Mouse (Mus musculus) R1 (cell line): Measurements from ENCODE around the gene Zfp708.
"Not testable (repeated sequence)": the region's sequence is repeated elsewhere in the genome, so short reads cannot be mapped to it uniquely, and the experiment has no call there.

Experiments
- DNase-seq: peaks from one replicate; pipeline ENCODE4 v3.0.0-alpha.2; 2018; ENCODE audit warnings: low read depth, low spot score

Zfp708 gene

DNA sequence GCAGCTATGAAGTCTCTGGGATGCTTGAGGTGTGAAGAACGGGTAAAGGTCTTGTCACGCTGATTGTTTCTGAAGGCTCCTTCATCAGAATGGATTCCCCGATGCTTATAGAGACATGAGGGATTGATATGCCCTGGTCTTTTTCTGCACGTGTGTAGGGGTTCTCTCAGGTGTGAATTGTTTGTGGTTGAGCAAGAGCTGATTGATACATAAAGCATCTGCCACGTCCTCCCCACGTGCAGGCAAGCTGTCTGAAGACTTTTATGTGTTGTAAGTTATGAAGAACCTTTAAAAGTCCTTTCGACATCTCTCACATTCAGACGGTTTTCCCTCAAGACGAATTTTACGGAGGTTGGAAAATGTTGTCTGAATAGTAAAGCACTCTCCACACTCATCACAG lies at the start of gene Zfp708:
Gene Zfp708, minus strand, starts transcription at position 101 of the 400 bp plus-strand sequence.
- DNase-seq, result no peak

DNA sequence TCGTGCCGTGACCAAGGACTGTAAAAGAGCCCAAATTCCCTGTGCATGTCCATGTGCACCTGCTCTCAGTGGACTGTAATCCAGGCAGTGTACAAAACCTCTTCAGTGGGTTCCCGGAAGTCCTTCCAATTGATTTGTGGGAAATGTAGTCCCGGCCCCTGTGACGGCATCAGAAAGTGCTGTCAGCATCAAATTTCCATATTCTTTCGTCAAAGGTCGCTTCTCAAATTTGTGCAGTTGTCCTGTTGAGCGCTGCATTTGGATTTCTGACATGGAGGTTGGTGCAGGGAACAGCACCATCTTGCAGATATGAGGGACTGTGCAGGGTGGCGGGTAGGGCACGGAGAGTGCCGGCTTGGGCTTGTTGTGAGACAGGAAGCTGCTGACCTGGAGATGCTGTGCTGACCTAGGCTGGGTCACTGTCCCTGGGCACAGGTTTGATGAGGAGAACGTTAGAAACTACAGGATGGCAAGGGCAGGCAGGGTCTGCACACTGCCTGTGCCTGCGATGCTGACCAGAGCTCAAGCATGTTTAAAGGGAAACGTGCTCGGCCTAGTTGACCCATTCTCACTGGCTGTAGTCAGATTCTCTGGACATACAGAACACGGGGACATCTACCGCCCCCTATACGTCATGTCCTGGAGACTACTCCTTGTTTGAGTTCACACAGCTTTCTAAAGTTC lies 30.4 kb upstream of the Zfp708 start:
- peak; percentile 96 for DNase-seq

DNA sequence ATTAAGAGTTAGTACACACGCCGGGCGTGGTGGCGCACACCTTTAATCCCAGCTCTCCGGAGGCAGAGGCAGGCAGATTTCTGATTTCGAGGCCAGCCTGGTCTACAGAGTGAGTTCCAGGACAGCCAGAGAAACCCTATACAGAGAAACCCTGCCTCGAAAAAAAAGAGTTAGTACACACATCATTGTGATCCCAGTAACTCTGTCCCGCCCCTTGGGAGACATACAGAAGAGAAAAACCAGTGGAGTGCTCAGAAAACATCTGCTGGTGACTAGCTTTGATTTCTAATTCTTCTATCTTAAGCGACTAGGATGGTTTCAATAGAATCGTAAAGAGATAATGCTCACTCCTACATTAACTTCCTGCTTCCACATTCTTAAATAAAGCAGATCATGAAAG lies 29.7 kb upstream of the Zfp708 start:
- not testable (repeated sequence) for DNase-seq

DNA sequence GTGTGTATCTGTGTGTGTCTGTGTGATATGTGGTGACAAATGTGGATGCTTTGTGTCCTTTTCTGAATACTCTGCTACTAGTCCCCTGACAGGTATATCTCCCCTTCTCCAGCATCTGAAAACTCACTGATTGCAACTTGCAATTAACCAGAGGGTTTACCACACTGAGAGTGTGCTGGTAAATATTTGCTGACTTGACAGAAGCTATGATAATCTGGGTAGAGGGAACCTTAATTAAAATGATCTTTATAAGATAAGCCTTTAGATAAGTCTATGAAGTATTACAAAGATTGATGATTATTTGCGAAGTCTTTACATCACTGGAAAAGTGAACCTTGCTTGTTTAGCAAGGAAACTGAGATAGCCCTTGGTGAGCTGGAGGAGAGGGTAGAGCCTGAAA lies 26.7 kb upstream of the Zfp708 start:
- no peak for DNase-seq

DNA sequence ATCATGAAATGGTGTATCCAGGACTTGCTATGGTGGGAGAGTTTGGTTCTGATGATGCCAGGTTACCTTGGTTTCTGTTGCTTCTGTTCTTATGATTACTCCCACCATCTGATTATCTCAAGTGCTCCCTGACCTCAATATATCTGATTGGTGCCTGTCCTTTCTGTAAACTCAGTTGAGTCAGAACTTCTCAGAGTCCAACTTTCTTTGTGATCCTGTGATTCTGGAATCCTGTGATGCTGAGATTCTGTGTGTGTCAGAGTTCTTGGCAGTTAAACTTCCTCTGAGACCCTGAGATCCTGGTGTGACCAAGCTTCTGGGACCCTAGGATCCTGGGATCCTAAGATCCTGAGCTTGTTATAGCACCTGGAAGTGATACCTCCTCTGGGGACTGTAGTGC lies 23.6 kb upstream of the Zfp708 start, which contains the start of gene Zfp759:
Gene Zfp759, plus strand, starts transcription at position 301 of the 400 bp plus-strand sequence.
- DNase-seq, result not testable (repeated sequence)

DNA sequence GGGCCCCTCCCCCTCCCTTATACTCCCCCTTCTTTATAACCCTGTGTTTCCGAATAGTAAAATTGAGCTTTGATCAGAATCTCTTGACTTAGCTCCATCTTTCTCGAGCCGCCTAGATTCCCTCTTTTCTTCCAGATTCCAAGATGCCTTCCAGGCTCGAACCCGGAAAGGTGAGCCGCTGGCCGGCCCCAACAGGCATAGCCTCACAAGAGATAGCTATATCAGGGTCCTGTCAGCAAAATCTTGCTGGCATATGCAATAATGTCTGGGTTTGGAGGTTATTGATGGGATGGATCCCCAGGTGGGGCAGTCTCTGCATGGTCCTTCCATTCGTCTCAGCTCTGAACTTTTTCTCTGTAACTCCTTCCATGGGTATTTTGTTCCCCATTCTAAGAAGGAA lies 18.4 kb upstream of the Zfp708 start, which contains the start of gene Rslcan18:
Gene Rslcan18, minus strand, starts transcription at position 101 of the 400 bp plus-strand sequence.
- DNase-seq, result not testable (repeated sequence)

DNA sequence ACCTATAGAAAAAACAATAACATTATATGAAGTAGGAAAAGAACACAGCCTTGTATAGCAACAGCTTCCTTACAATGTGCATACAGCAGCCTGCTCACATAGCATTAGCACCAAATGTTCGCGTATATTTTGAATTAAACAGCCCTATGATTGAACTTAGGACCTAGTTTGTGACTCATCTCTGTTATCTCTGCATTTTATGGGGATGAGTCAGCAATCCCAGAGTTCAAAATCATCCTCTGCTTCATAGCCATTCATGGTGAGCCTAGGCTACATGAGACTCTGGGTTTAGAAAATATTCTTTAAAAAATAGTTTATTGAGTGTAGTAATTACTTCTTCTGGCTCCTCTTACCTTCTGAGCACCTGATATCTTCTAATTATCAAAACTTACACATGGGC lies 15.5 kb upstream of the Zfp708 start:
- no peak for DNase-seq

DNA sequence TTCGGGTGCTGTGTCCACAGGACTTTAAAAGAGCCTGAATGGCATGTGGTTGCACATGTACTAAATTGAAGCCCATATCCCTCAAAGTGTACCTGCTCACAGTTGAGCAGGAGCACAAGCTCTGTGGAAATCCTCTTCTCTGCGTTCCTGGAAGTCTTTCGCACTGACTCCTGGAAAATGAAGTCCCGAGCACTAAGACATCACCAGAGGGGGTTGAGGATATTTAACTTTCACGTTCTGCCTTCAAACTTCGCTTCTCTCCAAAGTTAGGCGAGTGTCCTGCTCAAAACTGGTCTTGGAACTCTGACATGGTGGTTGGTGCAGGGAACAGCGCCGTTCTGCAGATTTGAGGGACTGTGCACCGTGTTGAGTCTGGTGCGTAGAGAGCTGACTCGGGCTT lies 14.3 kb upstream of the Zfp708 start:
- DNase-seq, result peak; percentile 43

DNA sequence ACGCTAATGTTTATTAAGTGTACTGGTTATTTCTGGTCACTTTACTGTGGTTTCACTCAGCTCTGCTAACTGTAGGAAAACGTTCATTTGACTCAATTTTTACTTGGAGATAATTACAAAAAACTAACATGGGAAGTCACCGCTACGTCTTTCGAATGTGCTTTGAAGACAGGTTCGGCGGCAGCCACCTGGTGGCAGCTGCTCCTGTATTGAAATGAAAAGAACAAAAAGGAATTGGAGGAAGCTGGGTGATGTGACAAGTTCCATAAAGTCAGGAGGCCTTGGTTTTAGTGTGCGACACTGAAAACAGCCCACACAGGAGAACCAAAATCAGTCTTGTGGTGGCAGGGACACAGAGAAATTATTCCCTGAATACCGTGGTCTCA lies 11.0 kb upstream of the Zfp708 start:
- DNase-seq, result no peak

DNA sequence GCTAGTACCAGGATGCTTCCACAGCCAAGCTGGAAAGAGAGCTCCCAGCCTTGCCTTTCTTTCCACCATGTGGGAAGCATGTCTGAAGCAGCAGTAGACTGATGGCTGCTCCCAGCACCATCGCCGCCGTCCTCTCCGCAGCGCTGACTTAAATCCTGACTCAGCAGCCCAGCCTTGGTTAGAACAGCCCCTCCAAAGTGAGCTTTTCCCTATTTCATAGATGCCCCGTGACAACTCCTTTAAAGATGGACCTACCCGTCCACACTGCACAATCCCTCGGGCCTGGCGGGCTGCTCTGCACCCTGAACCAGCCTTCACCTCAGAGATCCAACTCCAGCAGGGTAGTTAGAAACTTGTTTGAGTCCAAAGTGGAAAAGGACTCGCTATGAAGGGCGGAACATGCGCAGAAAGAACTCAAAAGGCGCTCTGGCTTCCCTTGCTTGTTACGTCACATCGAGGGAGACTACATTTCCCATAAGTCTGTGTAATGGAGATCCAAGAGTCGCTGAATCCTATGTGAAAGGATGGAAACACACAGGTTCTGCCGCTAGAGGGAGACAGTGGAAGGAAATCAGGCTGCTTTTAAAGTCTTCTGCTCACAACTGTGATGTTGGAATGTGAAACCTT lies 10.5 kb upstream of the Zfp708 start, which contains the start of gene Gm28557:
Gene Gm28557, minus strand, starts transcription at position 411 of the 627 bp plus-strand sequence.
- peak; percentile 99 for DNase-seq

DNA sequence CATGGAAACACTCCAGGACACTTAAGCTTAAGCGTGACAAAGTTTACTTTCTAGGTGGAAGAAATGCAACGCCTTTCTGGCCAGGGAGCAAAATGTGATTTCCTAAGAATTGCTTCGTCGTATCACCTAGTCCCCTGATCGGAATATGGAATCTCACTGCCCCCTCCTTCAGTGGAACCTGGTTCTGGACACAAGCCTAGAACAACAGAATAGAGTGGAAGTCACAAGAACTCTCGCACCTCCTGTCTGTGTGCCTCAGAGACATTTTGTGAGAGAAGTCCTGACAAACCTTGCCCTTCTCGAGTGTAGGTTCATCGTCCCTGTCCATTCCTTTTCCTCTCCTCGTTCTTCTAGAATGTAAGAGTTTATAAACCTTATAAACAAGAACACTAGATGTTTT lies 9.9 kb upstream of the Zfp708 start:
- DNase-seq, result no peak

DNA sequence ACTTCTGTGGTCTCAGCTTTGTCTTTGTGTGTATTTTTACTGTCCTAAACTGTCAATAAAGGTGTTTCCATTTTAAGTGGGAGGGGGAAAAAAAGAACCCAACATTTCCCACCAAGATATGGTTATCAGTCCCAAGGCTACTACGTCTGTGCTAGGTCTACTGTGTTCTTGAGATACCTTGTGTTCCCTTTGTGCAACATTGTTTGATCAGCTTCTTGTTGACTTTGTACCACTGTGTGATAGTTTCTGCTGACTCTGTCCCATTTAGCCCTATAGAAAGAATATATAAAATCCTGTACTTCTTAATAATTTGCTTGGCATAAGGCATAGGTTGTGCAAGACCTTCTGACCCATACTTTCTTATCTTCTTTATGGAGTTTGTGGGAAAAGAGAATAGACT lies 7.6 kb downstream of the Zfp708 start:
- no peak for DNase-seq

DNA sequence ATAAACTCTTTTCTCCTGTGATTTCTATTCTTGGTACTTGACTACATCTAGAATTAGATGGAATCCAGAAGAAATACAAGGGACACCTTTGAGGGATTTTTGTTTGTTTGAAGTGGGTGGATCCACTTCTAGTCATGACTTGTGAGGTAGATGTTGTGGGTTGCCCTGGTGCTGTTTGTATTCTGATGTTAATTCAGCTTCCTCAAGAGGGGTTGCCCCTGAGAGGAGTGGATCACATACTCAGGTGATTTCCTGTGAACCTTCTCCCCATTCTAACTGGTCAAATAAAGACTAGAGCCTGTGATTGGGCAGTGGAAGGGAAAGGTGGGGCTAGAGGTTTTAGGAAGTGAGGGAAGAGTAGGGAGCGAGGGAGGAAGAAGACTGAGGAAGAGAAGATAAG lies 15.8 kb downstream of the Zfp708 start:
- DNase-seq, result peak; percentile 89

DNA sequence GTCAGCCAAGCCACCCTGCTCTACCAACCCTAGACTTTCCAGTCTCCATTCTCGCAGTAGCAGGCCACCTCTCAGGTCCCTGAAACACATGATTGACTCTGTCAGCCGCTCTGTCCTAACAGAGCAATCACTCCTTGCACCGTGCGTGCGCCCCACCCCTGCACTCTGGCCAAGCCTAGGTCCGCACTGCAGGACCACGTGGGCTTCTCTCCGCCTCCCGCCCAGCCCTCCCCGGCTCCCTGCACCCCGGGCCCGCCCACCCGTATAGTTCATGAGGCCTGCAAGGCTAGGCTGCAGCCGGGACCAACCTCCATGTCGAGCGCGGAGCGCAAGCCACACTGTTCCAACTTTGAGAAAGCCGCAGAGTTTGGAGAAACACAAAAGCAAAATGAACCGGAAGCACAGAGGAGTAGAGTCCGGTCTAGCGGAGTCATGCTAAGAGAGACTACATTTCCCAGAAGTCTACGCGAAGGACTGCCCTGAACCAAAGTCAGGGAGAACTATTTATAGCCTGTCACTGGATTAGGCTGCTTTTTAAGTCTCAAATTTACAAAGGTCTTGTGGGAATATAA lies 16.5 kb downstream of the Zfp708 start:
- DNase-seq, result peak; percentile 93

DNA sequence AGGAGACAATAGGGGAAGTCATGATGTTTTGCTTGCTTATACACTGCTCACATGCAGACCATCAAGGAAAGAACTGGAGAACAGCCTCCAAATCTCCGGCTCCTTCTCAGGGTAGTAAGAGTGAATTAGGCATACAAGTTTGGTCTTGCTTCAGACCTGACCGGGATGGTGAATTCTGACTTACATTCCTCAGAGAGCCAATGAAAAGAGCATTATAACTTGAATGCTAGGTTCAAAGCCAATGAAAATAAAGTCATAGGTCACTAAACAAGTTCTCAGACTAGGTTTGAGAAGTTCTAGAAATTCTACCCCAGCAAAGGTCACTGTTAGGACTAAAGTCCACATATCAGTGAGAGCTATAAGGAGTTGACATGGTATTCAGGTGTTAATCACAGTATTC lies 20.5 kb downstream of the Zfp708 start:
- DNase-seq, result no peak

DNA sequence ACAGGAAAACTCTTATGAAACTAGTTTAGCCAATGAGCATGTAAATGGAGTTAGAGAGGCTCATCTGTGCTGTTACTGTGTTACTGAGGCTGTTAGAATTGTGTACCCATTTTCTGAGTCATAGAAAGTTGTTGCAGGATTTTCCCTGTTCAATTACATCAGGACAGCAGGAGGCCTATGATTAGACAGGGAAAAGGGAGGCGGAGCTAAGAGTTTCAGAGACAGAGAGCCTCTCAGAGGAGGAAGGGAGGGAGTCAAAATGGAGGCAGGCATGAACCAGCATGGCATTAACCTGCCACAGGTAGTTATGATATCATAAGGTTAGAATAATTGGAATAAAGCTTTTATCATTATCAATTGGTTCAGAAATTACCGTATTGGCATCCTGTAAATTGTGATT lies 25.0 kb downstream of the Zfp708 start:
- peak; percentile 77 for DNase-seq

DNA sequence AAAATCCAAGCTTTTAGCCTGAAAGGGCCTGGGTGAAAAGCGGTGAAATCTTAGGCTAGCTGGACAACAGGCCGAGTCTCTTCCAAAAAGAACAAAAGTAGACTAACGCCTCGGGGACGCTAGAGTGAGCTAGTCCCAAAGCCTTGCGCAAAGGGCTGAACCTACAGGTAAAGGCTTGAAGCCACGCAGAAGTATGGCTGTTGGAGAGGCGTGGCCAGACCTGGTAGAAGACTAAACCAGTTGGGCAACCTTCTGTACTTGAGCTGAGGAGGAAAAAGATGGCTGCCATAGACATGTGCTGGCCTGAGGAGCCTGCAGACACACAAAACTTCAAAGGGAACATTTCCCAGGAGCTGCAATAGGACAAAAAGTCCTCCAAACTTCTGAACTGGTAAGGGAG lies 32.4 kb downstream of the Zfp708 start:
- peak; percentile 36 for DNase-seq

DNA sequence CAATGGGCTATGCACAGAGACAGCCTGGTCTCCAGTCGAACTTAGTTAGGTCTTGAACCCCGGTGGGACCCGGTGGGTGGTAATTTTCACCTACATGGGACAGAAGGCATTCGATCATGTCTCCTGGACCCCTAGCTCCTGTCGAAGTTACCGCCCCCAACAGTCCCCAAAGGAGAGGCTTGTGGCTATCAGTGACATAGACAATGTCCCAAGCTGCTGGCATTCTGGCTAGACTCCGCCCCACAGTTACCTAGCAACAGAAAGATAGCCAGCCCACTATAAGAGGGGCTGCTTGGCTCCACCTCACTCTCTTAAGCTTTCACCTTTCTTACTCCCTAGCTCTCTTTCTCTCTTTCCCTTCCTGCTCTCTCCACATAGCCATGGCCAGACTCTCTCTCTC lies 35.3 kb downstream of the Zfp708 start:
- peak; percentile 73 for DNase-seq

DNA sequence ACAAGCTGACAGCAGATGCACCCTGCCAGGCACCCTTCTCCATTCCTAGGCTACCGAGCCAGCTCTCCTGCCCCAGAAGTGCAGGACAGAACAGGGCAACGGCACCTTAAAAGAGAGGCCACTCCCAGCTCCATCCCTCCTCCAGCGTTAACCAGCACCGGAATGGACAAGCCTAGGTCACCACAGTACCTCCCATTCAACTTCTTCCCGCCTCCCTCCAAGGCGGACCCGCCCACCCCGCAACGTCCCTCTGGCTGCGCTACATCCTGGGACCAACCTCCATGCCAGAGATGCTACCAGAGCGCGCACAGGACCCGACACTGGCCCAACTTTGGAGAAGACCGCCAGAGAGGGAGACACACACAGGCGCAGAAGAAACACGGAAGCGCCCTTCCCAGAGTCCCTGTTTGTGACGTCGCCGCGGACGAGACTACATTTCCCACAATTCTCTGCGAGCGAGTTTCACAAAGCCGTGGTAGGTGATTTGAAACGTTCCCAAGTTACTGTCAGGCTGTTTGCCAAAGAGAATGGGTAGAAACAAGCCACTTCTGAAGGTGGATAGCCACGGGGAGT lies 36.9 kb downstream of the Zfp708 start, which contains the start of gene Zfp712:
Gene Zfp712, minus strand, starts transcription at position 385 of the 573 bp plus-strand sequence.
- peak; percentile 97 for DNase-seq

DNA sequence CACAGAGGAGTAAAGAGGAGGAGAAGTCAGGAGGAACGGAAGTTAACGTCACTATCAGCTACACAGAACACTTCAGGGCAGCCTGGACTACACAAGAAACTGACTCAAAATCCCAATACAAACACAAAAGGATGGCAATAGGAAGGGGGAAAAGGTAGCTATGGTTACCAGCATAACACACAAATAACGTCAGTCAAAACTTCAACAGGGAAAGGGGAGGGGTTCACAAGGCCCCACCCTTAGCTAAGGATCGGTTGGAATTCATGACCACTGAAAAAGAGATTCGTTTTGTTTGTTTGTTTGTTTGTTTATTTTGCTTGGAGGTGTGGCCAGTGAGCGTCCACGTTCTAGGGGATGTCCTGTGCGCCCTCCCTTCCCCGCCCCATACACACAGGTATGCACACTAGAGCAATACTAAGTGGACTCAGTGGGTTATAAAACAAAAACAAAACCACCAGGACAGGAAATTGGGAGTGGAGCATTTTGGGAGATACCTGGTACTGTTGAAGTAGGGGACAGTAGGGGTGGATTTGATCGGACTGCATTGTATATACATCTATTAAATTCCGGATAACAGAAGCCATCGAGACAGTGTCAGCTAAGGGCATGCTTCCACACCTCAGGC lies 37.5 kb downstream of the Zfp708 start:
- peak; percentile 61 for DNase-seq
